Mouse (Mus musculus): ENCODE measurements around the gene Fem1a. TPM values are rescaled to one million over a fixed set of nuclear protein-coding genes. Genes with fewer than 3 reads are reported as not detected.
A peak's percentile ranks its signal among the peaks of the same experiment; 100 is the strongest.

The Fem1a gene
- polyA plus RNA-seq (2016; fragmentation: Nextera tagmentation; extraction: Ambion mirVana): 19.5 and 19.8 TPM in 2 replicates

DNA sequence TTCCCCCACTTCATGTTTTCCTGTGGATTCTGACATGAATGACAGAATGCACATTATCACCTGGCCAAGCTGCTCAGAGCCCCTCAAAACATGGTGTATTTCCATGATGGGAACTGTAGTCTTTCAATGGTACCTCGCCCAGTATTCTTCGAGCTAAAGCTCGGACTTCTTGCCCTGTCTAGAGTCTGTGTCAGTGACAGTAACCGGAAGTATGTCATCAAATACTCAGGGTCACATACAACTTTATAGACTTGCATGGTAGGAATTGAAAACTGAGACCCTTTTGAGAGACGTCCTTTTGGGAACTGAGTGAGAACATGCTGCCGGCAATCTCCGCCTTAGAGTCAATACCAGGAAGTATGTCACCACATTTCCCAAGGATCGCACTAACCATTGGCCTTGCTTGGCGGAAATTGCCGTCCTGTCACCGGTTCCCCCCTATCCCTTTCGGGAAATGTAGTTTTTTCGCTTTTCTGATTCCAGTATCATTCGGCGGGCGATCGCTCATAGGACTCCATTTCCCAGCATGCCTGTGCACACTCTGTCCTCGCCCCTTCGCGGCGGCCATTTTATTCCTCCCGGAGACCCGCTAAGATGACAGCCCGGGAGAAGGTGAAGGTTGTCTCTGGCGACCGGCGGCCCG is at the start of gene Fem1a:
Gene Fem1a, plus strand, starts transcription at position 572 of the 643 bp plus-strand sequence.
- Histone ChIP-seq H3K27me3 (0 out of 2 replicates have a peak, but pooled peaks cover 3% of the 10 kb centered on the region), H3K9me3 (replicated peaks) (no peaks in the 10 kb centered on the region), H3K36me3 (peaks cover 34% of the 10 kb centered on the region), H3K4me3 (peak within 1 kb of the TSS; percentile 79), H3K9ac (peak within 1 kb of the TSS; percentile 74), H3K4me1 (peaks cover 41% of the 10 kb centered on the region), H3K4me2 (replicated peaks) (peak within 1 kb of the TSS; percentile 99), H3K27ac (peak within 1 kb of the TSS; percentile 85)
- ATAC-seq (ENCODE audit: low FRiP score): peak; percentile 92
- under 1% methylated on average over 28 of the region's 28 CpGs for WGBS

DNA sequence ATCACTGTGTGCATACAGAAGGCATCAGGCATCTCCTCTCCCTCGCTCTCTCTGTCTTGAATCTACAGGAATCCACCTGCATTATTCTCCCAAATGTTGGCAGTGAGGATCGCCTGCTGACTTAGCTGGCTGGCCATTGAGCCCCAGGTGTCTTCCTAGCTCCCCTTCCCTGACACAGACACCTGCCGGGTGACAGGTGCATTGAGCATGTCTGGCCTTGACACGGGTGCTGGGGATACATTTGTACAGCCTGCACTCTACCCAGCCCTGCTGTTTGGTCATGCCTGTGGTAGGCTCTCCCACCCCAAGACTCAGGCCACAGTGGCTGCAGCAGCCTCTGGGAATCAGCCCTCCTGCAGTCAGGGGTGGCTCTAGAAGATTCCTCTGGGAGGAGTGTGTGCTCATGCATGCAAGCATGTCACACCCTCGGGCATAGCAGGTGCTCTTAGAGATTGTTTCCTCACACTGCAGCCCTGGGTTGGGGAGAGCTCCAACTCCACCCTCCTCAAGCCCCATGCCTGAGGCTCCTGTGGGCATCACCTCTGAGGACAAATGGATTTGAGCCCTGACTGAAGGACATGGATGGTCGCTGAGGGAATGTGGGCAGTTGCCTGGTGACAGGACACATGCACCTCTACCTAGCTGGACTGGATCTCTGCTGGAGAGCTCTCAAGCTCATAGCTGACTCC is 49.5 kb upstream of the Fem1a start:
- Histone ChIP-seq H3K27ac (no peak overlapping the region), H3K9ac (no peak overlapping the region), H3K4me3 (no peak overlapping the region), H3K36me3 (peaks cover 95% of the 10 kb centered on the region), H3K9me3 (replicated peaks) (no peaks in the 10 kb centered on the region), H3K27me3 (no peaks in the 10 kb centered on the region), H3K4me2 (replicated peaks) (no peak overlapping the region), H3K4me1 (no peaks in the 10 kb centered on the region)
- WGBS: 90% methylated on average over 6 of the region's 6 CpGs
- ATAC-seq (ENCODE audit: low FRiP score): no peak

DNA sequence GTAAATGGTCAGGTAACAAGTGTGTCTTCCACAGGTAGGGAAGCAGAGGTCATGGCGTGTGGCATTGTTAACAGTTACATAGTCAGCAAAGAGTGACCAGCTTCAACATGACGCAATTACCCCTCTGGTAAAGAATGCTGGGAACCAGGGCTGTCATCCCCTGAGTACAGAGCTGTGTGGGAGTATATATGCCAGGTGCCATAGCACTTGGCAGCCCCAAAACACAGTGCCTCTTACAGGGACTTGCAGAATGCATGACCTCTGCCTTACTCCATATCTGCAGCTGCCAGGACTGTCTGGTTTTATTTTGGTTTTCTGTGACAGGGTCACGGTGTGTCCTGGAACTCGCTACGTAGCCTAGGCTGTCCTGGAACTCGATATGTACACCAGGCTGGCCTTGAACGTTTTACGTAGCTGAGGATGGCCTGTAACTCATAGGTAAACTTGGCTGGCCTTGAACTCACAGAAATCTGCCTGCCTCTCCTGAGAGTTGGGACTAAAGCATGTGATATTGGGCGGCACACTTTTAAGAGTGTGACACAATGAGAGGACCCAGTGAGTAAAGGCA is 48.6 kb upstream of the Fem1a start:
- H3K9me3 ChIP-seq (replicated peaks): no peaks in the 10 kb centered on the region
- no peak overlapping the region for H3K4me2 ChIP-seq (replicated peaks)
- H3K27me3 ChIP-seq: no peaks in the 10 kb centered on the region
- ATAC-seq (ENCODE audit: low FRiP score): no peak
- H3K36me3 ChIP-seq: peaks cover 90% of the 10 kb centered on the region
- no peak overlapping the region for H3K27ac ChIP-seq
- H3K4me1 ChIP-seq: no peaks in the 10 kb centered on the region
- no peak overlapping the region for H3K9ac ChIP-seq
- whole genome bisulfite sequencing: 90% methylated on average over 9 of the region's 9 CpGs
- no peak overlapping the region for H3K4me3 ChIP-seq

DNA sequence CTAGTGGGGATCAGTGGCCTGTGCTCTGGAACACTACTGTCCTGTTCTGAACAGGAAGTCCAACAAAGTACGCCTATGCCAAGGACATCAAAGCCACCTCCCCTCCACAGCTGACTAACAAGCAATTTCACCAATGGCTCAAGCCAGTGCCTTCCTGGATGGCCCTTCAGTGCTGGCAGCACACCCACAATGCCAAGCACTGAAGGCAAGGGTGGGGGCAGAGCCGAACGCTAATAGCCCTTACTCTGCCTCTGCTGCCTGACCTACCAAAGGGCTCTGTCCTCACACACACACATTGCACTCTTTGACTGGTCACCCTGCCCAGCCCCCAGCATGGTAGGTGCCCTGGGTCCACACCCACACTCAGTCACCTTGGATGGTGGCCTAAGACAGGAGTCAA is 47.8 kb upstream of the Fem1a start:
- ATAC-seq (ENCODE audit: low FRiP score): no peak
- WGBS: 95% methylated on average over 3 of the region's 3 CpGs
- Histone ChIP-seq H3K4me3 (no peak overlapping the region), H3K36me3 (peaks cover 85% of the 10 kb centered on the region), H3K9me3 (replicated peaks) (no peaks in the 10 kb centered on the region), H3K27ac (no peak overlapping the region), H3K4me2 (replicated peaks) (no peak overlapping the region), H3K4me1 (no peaks in the 10 kb centered on the region), H3K9ac (no peak overlapping the region), H3K27me3 (no peaks in the 10 kb centered on the region)

DNA sequence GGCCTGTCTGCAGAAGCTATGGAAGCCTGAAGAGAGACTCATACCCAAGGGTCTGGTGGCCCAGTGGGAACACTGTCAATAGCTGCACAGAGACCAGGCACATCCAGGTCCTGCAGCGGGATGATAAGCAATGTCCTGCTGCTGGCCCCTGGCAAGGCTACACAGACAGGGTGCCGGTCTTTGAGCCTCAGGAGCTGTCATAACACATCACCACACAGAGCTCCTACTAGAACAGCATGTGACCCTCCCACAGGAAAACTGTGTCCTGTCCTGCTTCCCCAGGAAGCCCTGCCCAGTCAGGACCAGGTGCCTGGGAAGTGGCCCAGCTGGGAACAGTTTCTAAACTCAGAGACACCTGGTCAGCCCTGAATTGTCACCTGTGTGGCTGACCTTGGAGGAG is 45.5 kb upstream of the Fem1a start:
- no peak for ATAC-seq (ENCODE audit: low FRiP score)

DNA sequence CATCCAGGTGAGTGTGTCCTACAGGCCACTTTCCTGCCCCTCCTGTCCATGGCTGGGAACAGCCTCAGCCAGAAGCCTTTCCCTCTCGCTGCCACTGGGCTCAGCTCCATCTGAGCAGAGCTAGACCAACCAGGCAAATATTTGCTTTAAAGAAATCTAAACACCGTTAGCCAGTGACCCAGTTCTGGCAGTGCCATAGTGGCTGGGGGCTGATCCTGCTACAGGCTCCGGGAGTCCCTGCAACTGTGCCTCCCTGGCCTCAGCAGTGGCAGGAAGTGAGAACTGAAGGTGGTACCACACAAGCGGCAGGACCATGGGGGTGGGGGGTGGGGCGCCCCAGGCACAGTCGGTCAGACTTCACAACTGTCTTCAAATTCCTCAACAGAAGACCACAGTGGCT is 43.9 kb upstream of the Fem1a start:
- H3K9me3 ChIP-seq (replicated peaks): no peaks in the 10 kb centered on the region
- ATAC-seq (ENCODE audit: low FRiP score): no peak
- H3K9ac ChIP-seq: no peak overlapping the region
- WGBS: 75% methylated on average over 6 of the region's 6 CpGs
- H3K36me3 ChIP-seq: peaks cover 50% of the 10 kb centered on the region
- no peak overlapping the region for H3K27ac ChIP-seq
- no peak overlapping the region for H3K4me2 ChIP-seq (replicated peaks)
- peaks cover 17% of the 10 kb centered on the region for H3K4me1 ChIP-seq
- H3K4me3 ChIP-seq: no peak overlapping the region
- H3K27me3 ChIP-seq: no peaks in the 10 kb centered on the region

More for the DNA sequence above, 45.5 kb upstream of the Fem1a start:
- no peak overlapping the region for H3K27ac ChIP-seq
- H3K9me3 ChIP-seq (replicated peaks): no peaks in the 10 kb centered on the region
- H3K4me1 ChIP-seq: peaks cover 1% of the 10 kb centered on the region
- H3K36me3 ChIP-seq: peaks cover 66% of the 10 kb centered on the region
- 96% methylated on average over 2 of the region's 2 CpGs for WGBS
- no peaks in the 10 kb centered on the region for H3K27me3 ChIP-seq
- H3K4me2 ChIP-seq (replicated peaks): no peak overlapping the region
- H3K4me3 ChIP-seq: no peak overlapping the region
- H3K9ac ChIP-seq: no peak overlapping the region

DNA sequence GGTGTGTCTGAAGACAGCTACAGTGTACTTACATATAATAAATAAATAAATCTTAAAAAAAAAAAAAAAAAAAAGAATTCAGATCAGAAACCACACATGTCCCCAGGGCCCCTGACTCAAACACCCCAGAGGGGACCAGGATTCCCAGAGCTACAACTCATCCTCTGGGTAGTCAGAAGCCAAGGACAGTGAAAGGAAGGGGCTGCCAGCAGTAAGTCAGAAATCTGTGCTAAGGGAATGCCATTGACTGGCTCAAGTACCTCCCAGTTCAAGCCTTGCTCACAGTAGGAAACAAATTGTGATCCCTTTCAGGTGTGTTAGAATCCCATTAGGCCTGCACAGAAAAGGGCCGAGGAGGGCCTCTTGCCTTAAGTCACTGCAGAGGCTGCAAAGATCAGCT is 42.4 kb upstream of the Fem1a start:
- WGBS: 85% methylated on average over 1 of the region's 1 CpGs
- Histone ChIP-seq H3K4me1 (peaks cover 21% of the 10 kb centered on the region), H3K9me3 (replicated peaks) (no peaks in the 10 kb centered on the region), H3K4me2 (replicated peaks) (no peak overlapping the region), H3K27ac (no peak overlapping the region), H3K27me3 (no peaks in the 10 kb centered on the region), H3K4me3 (no peak overlapping the region), H3K36me3 (peaks cover 35% of the 10 kb centered on the region), H3K9ac (no peak overlapping the region)
- ATAC-seq (ENCODE audit: low FRiP score): no peak

DNA sequence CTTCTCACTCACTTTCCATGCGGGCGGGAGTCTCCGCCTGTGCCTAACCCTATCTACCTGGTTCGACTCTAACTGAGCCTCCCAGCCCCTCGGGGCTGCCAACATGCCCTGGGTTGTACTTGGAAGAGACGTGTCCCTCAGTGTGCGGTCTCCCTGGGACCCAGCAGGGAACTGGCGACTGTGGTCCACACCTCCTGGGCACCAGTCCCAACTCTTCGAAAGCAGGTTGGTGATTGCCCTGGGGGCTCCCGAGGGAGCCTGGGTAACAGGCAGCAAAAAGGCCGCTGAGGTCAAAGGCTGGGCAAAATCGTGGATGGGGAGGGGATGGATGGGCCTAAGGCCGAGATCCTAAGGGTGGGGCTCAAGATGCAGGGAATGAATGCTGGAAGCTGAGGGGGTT is 38.9 kb upstream of the Fem1a start:
- H3K36me3 ChIP-seq: peaks cover 10% of the 10 kb centered on the region; the same call in 1 of the 2 replicates
- H3K27me3 ChIP-seq: 0 out of 2 replicates have a peak, but pooled peaks cover 2% of the 10 kb centered on the region
- H3K27ac ChIP-seq: no peak overlapping the region
- WGBS: 68% methylated on average over 13 of the region's 13 CpGs
- H3K4me3 ChIP-seq: peak overlapping the region; percentile 93
- H3K9ac ChIP-seq: peak overlapping the region; percentile 94
- H3K9me3 ChIP-seq (replicated peaks): no peaks in the 10 kb centered on the region
- no peak for ATAC-seq (ENCODE audit: low FRiP score)
- peak overlapping the region; percentile 85 for H3K4me2 ChIP-seq (replicated peaks)
- H3K4me1 ChIP-seq: peaks cover 21% of the 10 kb centered on the region

DNA sequence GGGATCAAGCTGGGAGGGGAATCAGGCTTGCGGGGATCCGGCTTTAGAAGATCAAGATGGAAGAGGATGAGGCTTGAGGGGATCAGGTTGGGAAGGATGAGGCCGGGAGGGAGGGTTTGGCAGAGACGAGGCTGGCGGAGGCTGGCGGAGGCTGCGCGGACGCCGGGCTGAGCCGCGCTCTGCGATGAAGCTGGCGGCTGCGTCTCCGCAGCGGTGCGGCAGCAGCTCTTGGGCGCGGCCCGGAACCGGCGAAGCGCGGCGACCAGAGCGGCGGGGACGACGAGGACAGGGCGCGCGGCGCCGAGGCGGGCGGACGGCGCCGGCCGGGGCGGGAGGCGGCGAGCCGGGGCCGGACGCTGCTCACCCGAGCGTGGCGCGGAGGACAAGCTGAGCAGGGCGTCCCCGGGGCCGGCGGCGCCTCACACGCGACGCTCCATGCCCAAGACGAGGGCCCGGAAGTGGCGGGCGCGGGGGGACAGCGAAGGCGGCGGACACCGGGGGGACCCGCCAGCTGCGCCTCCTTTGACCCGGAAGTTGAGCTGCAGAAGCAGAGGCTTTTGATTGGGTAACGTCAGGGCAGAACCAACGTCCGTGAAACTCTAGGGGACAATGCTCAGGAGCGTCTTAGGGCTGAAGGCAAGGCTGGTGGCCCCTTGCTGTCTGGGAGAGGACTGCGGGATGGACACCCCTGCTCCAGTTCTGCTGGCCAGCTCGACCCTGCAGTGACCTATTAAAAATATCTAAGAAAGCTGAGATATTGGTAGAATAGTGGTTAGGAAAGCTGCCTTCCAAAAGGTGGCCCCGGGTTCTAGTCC is 38.0 kb upstream of the Fem1a start, which contains the start of gene Dpp9:
Gene Dpp9, minus strand, starts transcription at position 529 of the 815 bp plus-strand sequence.
- Histone ChIP-seq H3K27me3 (0 out of 2 replicates have a peak, but pooled peaks cover 4% of the 10 kb centered on the region), H3K27ac (peak within 1 kb of the TSS; percentile 91), H3K4me1 (peaks cover 21% of the 10 kb centered on the region), H3K9me3 (replicated peaks) (no peaks in the 10 kb centered on the region), H3K36me3 (peaks cover 6% of the 10 kb centered on the region; the same call in 1 of the 2 replicates), H3K4me3 (peak within 1 kb of the TSS; percentile 93), H3K4me2 (replicated peaks) (peak within 1 kb of the TSS; percentile 85), H3K9ac (peak within 1 kb of the TSS; percentile 94)
- WGBS: under 1% methylated on average over 74 of the region's 78 CpGs
- peak; percentile 100 for ATAC-seq (ENCODE audit: low FRiP score)

DNA sequence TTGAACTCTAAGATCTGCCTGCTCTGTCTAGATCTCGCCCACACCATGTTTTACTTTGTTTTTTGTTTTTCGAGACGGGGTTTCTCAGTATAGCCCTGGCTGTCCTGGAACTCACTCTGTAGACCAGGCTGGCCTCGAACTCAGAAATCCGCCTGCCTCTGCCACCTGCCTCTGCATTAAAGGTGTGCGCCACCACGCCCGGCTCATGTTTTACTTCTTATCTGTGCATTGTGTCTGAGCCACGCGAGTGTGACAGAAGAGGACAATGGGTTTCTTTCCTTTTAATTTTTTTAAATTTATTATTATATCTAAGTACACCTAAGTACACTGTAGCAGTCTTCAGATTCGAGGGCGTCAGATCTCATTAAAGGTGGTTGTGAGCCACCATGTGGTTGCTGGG is 37.4 kb upstream of the Fem1a start:
- peak overlapping the region; percentile 91 for H3K27ac ChIP-seq
- 0 out of 2 replicates have a peak, but pooled peaks cover 4% of the 10 kb centered on the region for H3K27me3 ChIP-seq
- peak; percentile 41; the same call in 1 of the 2 replicates for ATAC-seq (ENCODE audit: low FRiP score)
- H3K4me3 ChIP-seq: peak overlapping the region; percentile 93
- H3K36me3 ChIP-seq: peaks cover 3% of the 10 kb centered on the region; the same call in 1 of the 2 replicates
- 46% methylated on average over 12 of the region's 12 CpGs for WGBS
- H3K4me1 ChIP-seq: peaks cover 21% of the 10 kb centered on the region
- peak overlapping the region; percentile 94 for H3K9ac ChIP-seq
- no peaks in the 10 kb centered on the region for H3K9me3 ChIP-seq (replicated peaks)
- peak overlapping the region; percentile 85 for H3K4me2 ChIP-seq (replicated peaks)

DNA sequence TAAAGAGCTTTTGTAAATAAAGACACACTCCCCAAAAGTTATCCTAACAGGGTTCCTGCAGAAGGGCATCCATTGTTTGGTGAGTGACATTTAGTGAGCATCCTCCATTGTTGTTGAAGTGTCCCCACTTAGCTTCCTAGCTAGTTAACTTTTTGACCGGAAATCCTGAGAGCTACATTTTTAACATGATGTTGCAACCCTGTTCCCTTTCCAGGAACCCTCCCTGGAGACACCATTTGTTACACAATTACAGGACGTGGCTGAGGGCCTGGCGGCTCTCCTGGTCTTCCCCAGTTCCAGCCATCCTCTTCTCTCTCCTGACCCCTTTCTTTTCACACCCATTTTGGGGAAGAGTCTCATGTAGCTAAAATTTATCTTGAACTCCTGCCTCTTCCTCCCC is 36.8 kb upstream of the Fem1a start:
- Histone ChIP-seq H3K27ac (no peak overlapping the region), H3K4me1 (peaks cover 21% of the 10 kb centered on the region), H3K27me3 (0 out of 2 replicates have a peak, but pooled peaks cover 4% of the 10 kb centered on the region), H3K36me3 (peaks cover 3% of the 10 kb centered on the region; the same call in 1 of the 2 replicates), H3K9ac (no peak overlapping the region), H3K9me3 (replicated peaks) (no peaks in the 10 kb centered on the region), H3K4me3 (no peak overlapping the region), H3K4me2 (replicated peaks) (peak overlapping the region; percentile 85; the same call in 1 of the 2 replicates)
- WGBS: 67% methylated on average over 3 of the region's 3 CpGs
- no peak for ATAC-seq (ENCODE audit: low FRiP score)
